Mouse (Mus musculus) liver, embryonic 12.5 days (tissue): ENCODE data around the gene Sidt2. TPM values are rescaled to one million over a fixed set of nuclear protein-coding genes. Genes with fewer than 3 reads are reported as not detected.

Experiments
- ATAC-seq: fragments of 200-750 bp; cut with Nextera tagmentation; 2 replicates; pipeline ENCODE4 v1.8.0; 2017; ENCODE audit warnings: moderate number of reproducible peaks, mild to moderate bottlenecking, moderate library complexity
- H3K27ac ChIP-seq: fragments of 300-500 bp; sonication (generic); 2 replicates; pipeline ENCODE4 v1.5.1; 2016; ENCODE audit warnings: mild to moderate bottlenecking
- H3K27me3 ChIP-seq: fragments of 300-500 bp; sonication (generic); replicated peaks from 2 replicates; pipeline ENCODE4 v1.6.1; 2016; ENCODE audit warnings: mild to moderate bottlenecking, moderate library complexity
- H3K36me3 ChIP-seq: fragments of 300-500 bp; sonication (generic); 2 replicates; pipeline ENCODE4 v1.6.1; 2016; ENCODE audit warnings: mild to moderate bottlenecking, moderate library complexity
- H3K4me1 ChIP-seq: fragments of 300-500 bp; sonication (generic); 2 replicates; pipeline ENCODE4 v1.6.1; 2016
- H3K4me2 ChIP-seq: fragments of 300-500 bp; sonication (generic); 2 replicates; pipeline ENCODE4 v1.6.1; 2016; ENCODE audit warnings: mild to moderate bottlenecking, moderate library complexity
- H3K4me3 ChIP-seq: fragments of 300-500 bp; sonication (generic); 2 replicates; pipeline ENCODE4 v1.5.1; 2016; ENCODE audit warnings: mild to moderate bottlenecking, moderate library complexity
- H3K9ac ChIP-seq: fragments of 300-500 bp; sonication (generic); 2 replicates; pipeline ENCODE4 v1.6.1; 2016; ENCODE audit warnings: mild to moderate bottlenecking, moderate library complexity
- H3K9me3 ChIP-seq: fragments of 300-500 bp; sonication (generic); replicated peaks from 2 replicates; pipeline ENCODE4 v1.6.1; 2016; ENCODE audit warnings: mild to moderate bottlenecking, moderate library complexity
- WGBS: fragments of 180-500 bp; shearing (Covaris S2); methylation state at CpG from one replicate; pipeline ENCODE4 v1.1.7; 2016; ENCODE audit not compliant: insufficient replicate concordance; 5-methylcytosine and 5-hydroxymethylcytosine counted together
- polyA plus RNA-seq: library from polyadenylated mRNA; unstranded; fragments of >200 nt; fragmentation: Nextera tagmentation; extraction: Ambion mirVana; gene quantifications from 2 replicates; pipeline ENCODE4 v1.2.1, GENCODE M21; 2016

Sidt2 gene
- polyA plus RNA-seq, 1 experiment from 2014 or later, result 31.5 TPM

- H3K4me1 ChIP-seq, result 0 out of 2 replicates have a peak, but pooled peaks cover 4% of the 10 kb centered on the region
- peaks cover 79% of the 10 kb centered on the region for H3K36me3 ChIP-seq
- H3K4me3 ChIP-seq, result no peak overlapping the region
- H3K9me3 ChIP-seq, result no peaks in the 10 kb centered on the region
- no peak overlapping the region for H3K27ac ChIP-seq
- H3K4me2 ChIP-seq, result no peak overlapping the region
- 83% methylated on average over 6 of the region's 6 CpGs for WGBS
- no peaks in the 10 kb centered on the region for H3K27me3 ChIP-seq
- no peak for ATAC-seq
- H3K9ac ChIP-seq, result no peak overlapping the region
Measured at GRCm38 (mm10) chr9:45963577-45963976, 8.5 kb upstream of the Sidt2 start.

- H3K4me3 ChIP-seq, result no peak overlapping the region
- H3K27ac ChIP-seq, result no peak overlapping the region
- H3K4me2 ChIP-seq, result no peak overlapping the region
- WGBS, result 80% methylated on average over 2 of the region's 2 CpGs
- H3K36me3 ChIP-seq, result peaks cover 62% of the 10 kb centered on the region
- no peaks in the 10 kb centered on the region for H3K27me3 ChIP-seq
- H3K9me3 ChIP-seq, result no peaks in the 10 kb centered on the region
- H3K9ac ChIP-seq, result no peak overlapping the region
- H3K4me1 ChIP-seq, result 0 out of 2 replicates have a peak, but pooled peaks cover 4% of the 10 kb centered on the region
- ATAC-seq, result no peak
Measured at GRCm38 (mm10) chr9:45961855-45962254, 6.8 kb upstream of the Sidt2 start.

- Histone ChIP-seq H3K4me2 (no peak overlapping the region), H3K9me3 (no peaks in the 10 kb centered on the region), H3K36me3 (peaks cover 40% of the 10 kb centered on the region), H3K27ac (no peak overlapping the region), H3K4me1 (peaks cover 15% of the 10 kb centered on the region), H3K9ac (no peak overlapping the region), H3K27me3 (no peaks in the 10 kb centered on the region), H3K4me3 (no peak overlapping the region)
- no peak for ATAC-seq
- 54% methylated on average over 7 of the region's 7 CpGs for WGBS
Measured at GRCm38 (mm10) chr9:45959661-45960060, 4.6 kb upstream of the Sidt2 start.

GRCm38 (mm10) chr9:45958851-45959250 lies 3.8 kb upstream of the Sidt2 start:
- H3K27me3 ChIP-seq, result no peaks in the 10 kb centered on the region
- WGBS, result 65% methylated on average over 4 of the region's 4 CpGs
- ATAC-seq, result no peak
- H3K4me2 ChIP-seq, result no peak overlapping the region
- peaks cover 32% of the 10 kb centered on the region for H3K36me3 ChIP-seq
- H3K27ac ChIP-seq, result no peak overlapping the region
- H3K9ac ChIP-seq, result no peak overlapping the region
- H3K4me3 ChIP-seq, result no peak overlapping the region
- peaks cover 21% of the 10 kb centered on the region for H3K4me1 ChIP-seq
- H3K9me3 ChIP-seq, result no peaks in the 10 kb centered on the region

- 72% methylated on average over 7 of the region's 7 CpGs for WGBS
- Histone ChIP-seq H3K4me2 (no peak overlapping the region), H3K4me3 (no peak overlapping the region), H3K9ac (no peak overlapping the region), H3K9me3 (no peaks in the 10 kb centered on the region), H3K36me3 (peaks cover 25% of the 10 kb centered on the region), H3K4me1 (peaks cover 28% of the 10 kb centered on the region), H3K27me3 (no peaks in the 10 kb centered on the region), H3K27ac (no peak overlapping the region)
- ATAC-seq, result no peak
Measured at GRCm38 (mm10) chr9:45958023-45958670, 3.1 kb upstream of the Sidt2 start.

- peak overlapping the region; percentile 90 for H3K4me2 ChIP-seq
- H3K4me3 ChIP-seq, result peak overlapping the region; percentile 80
- H3K4me1 ChIP-seq, result peaks cover 33% of the 10 kb centered on the region
- peak; percentile 72 for ATAC-seq
- WGBS, result under 1% methylated on average over 59 of the region's 63 CpGs
- peak overlapping the region; percentile 93 for H3K9ac ChIP-seq
- H3K27me3 ChIP-seq, result no peaks in the 10 kb centered on the region
- no peaks in the 10 kb centered on the region for H3K9me3 ChIP-seq
- peak overlapping the region; percentile 90 for H3K27ac ChIP-seq
- H3K36me3 ChIP-seq, result peaks cover 36% of the 10 kb centered on the region
Measured at GRCm38 (mm10) chr9:45954294-45955106, 558 bp downstream of the Sidt2 start.

- Histone ChIP-seq H3K9me3 (no peaks in the 10 kb centered on the region), H3K4me3 (peak overlapping the region; percentile 80), H3K36me3 (peaks cover 44% of the 10 kb centered on the region), H3K9ac (peak overlapping the region; percentile 93), H3K27me3 (no peaks in the 10 kb centered on the region), H3K4me2 (peak overlapping the region; percentile 90), H3K4me1 (peaks cover 33% of the 10 kb centered on the region), H3K27ac (peak overlapping the region; percentile 90)
- no peak for ATAC-seq
- 58% methylated on average over 13 of the region's 13 CpGs for WGBS
Measured at GRCm38 (mm10) chr9:45953511-45954293, 1.4 kb downstream of the Sidt2 start.

- Histone ChIP-seq H3K27me3 (no peaks in the 10 kb centered on the region), H3K4me2 (peak overlapping the region; percentile 90), H3K36me3 (peaks cover 52% of the 10 kb centered on the region), H3K9me3 (no peaks in the 10 kb centered on the region), H3K9ac (peak overlapping the region; percentile 93; the same call in 1 of the 2 replicates), H3K4me3 (peak overlapping the region; percentile 80), H3K4me1 (peaks cover 33% of the 10 kb centered on the region), H3K27ac (no peak overlapping the region)
- no peak for ATAC-seq
- WGBS, result 83% methylated on average over 7 of the region's 7 CpGs
Measured at GRCm38 (mm10) chr9:45952890-45953289, 2.2 kb downstream of the Sidt2 start.

GRCm38 (mm10) chr9:45952057-45952456 lies 3.0 kb downstream of the Sidt2 start:
- Histone ChIP-seq H3K27ac (no peak overlapping the region), H3K4me2 (no peak overlapping the region), H3K4me3 (no peak overlapping the region), H3K27me3 (no peaks in the 10 kb centered on the region), H3K4me1 (peaks cover 33% of the 10 kb centered on the region), H3K9ac (no peak overlapping the region), H3K36me3 (peaks cover 60% of the 10 kb centered on the region), H3K9me3 (no peaks in the 10 kb centered on the region)
- ATAC-seq, result no peak
- WGBS, result 89% methylated on average over 4 of the region's 4 CpGs

GRCm38 (mm10) chr9:45946872-45947183 lies 8.2 kb downstream of the Sidt2 start:
- Histone ChIP-seq H3K4me2 (no peak overlapping the region), H3K27ac (no peak overlapping the region), H3K4me3 (no peak overlapping the region), H3K9me3 (0 out of 2 replicates have a peak, but pooled peaks cover 8% of the 10 kb centered on the region), H3K27me3 (no peaks in the 10 kb centered on the region), H3K4me1 (peaks cover 47% of the 10 kb centered on the region), H3K36me3 (peaks cover 99% of the 10 kb centered on the region), H3K9ac (no peak overlapping the region)
- no peak for ATAC-seq
- WGBS, result 80% methylated on average over 10 of the region's 10 CpGs

- H3K27ac ChIP-seq, result no peak overlapping the region
- peaks cover 99% of the 10 kb centered on the region for H3K36me3 ChIP-seq
- no peak for ATAC-seq
- peaks cover 52% of the 10 kb centered on the region for H3K4me1 ChIP-seq
- H3K9ac ChIP-seq, result no peak overlapping the region
- no peaks in the 10 kb centered on the region for H3K27me3 ChIP-seq
- H3K4me2 ChIP-seq, result no peak overlapping the region
- H3K9me3 ChIP-seq, result 0 out of 2 replicates have a peak, but pooled peaks cover 8% of the 10 kb centered on the region
- WGBS, result 84% methylated on average over 16 of the region's 16 CpGs
- no peak overlapping the region for H3K4me3 ChIP-seq
Measured at GRCm38 (mm10) chr9:45946182-45946871, 8.7 kb downstream of the Sidt2 start.
